Comparison of ENCODE assay signal across 33 mouse cellular contexts in genomic region chr10:57690161-57690560, GRCm38 (mm10). TPM values are rescaled to one million over a fixed set of nuclear protein-coding genes. Genes with fewer than 3 reads are reported as not detected.
DNase-seq lines count a peak whose midpoint lies in the region; ATAC-seq and TF ChIP-seq lines count a peak whose summit lies in the region.
"Had no signal": no experiment of that assay in that cellular context is flagged by ENCODE, and none has a peak within 500 bp of the region (broad histone marks: within the 10 kb centered on the region; RNA-seq: fewer than 3 reads in every experiment).

No protein-coding gene starts in this region.

- H3K9ac ChIP-seq in kidney, postnatal 0 days (ENCODE audit: low read depth, low read length) = no peak overlapping the region
- H3K9ac ChIP-seq: forebrain, embryonic 13.5 days; heart, embryonic 13.5 days; limb, embryonic 13.5 days; liver, embryonic 13.5 days; midbrain, embryonic 12.5 days had no signal

- no peaks in the 10 kb centered on the region for H3K9me3 ChIP-seq in kidney, postnatal 0 days (replicated peaks; ENCODE audit: low read length)
- H3K9me3 ChIP-seq: forebrain, embryonic 13.5 days; heart, embryonic 13.5 days; limb, embryonic 13.5 days; liver, embryonic 13.5 days; megakaryocyte, embryonic 14.5 days; midbrain, embryonic 12.5 days had no signal

- 59% methylated on average over 2 of the region's 2 CpGs for WGBS in kidney, postnatal 0 days

- TF ChIP-seq CTCF in kidney, postnatal 0 days (IDR thresholded peaks at IDR 0.05; ENCODE audit: low read depth) = no peak

- H3K4me2 ChIP-seq in kidney, postnatal 0 days (ENCODE audit: low read length) = no peak overlapping the region
- H3K4me2 ChIP-seq: forebrain, embryonic 13.5 days; heart, embryonic 13.5 days; limb, embryonic 13.5 days; liver, embryonic 13.5 days; midbrain, embryonic 12.5 days had no signal

- H3K27ac ChIP-seq in kidney, postnatal 0 days = no peak overlapping the region
- H3K27ac ChIP-seq: forebrain, embryonic 13.5 days; heart, adult 2 months; heart, embryonic 13.5 days; limb, embryonic 13.5 days; liver, embryonic 13.5 days; midbrain, embryonic 12.5 days; stomach, postnatal 0 days had no signal

- H3K4me1 ChIP-seq in kidney, postnatal 0 days (replicated peaks; ENCODE audit: insufficient read depth, low read length) = no peaks in the 10 kb centered on the region
- H3K4me1 ChIP-seq: forebrain, embryonic 13.5 days; heart, embryonic 13.5 days; limb, embryonic 13.5 days; liver, embryonic 13.5 days; midbrain, embryonic 12.5 days had no signal

- ATAC-seq in kidney, postnatal 0 days (replicated peaks; ENCODE audit: low FRiP score, low read depth) = no peak
- ATAC-seq in common myeloid progenitor, adult 5-6 weeks (replicated peaks; ENCODE audit: low read depth, poor library complexity, severe bottlenecking) = peak; percentile 89
- peak; percentile 90 for ATAC-seq in megakaryocyte progenitor cell, adult 5-6 weeks (replicated peaks; ENCODE audit: poor library complexity)
- ATAC-seq: forebrain, embryonic 13.5 days; hindbrain, embryonic 16.5 days had no signal

- H3K4me3 ChIP-seq in kidney, postnatal 0 days (replicated peaks; ENCODE audit: low read depth, low read length) = no peak overlapping the region
- H3K4me3 ChIP-seq: forebrain, embryonic 13.5 days; heart, adult 2 months; heart, embryonic 13.5 days; limb, embryonic 13.5 days; liver, embryonic 13.5 days; megakaryocyte, embryonic 14.5 days; midbrain, embryonic 12.5 days had no signal

- H3K36me3 ChIP-seq in kidney, postnatal 0 days (ENCODE audit: insufficient read depth, low read length) = no peaks in the 10 kb centered on the region
- H3K36me3 ChIP-seq: heart, embryonic 13.5 days; limb, embryonic 13.5 days; liver, embryonic 13.5 days; midbrain, embryonic 12.5 days had no signal

- H3K27me3 ChIP-seq in kidney, postnatal 0 days (ENCODE audit: insufficient read depth, low read length) = no peaks in the 10 kb centered on the region
- H3K27me3 ChIP-seq: forebrain, embryonic 13.5 days; heart, embryonic 13.5 days; limb, embryonic 13.5 days; liver, embryonic 13.5 days; megakaryocyte, embryonic 14.5 days; midbrain, embryonic 12.5 days had no signal

- peak; percentile 3 for DNase-seq in kidney, postnatal 0 days (ENCODE audit: low spot score)
- no peak for DNase-seq in kidney, postnatal 25 days
- DNase-seq in embryo, embryonic 10.5 days (ENCODE audit: low spot score) = no peak
- DNase-seq in cerebellum, postnatal 14 days = no peak
- DNase-seq in left cerebral cortex, adult 11 months (ENCODE audit: low spot score) = no peak
- DNase-seq: adrenal gland, postnatal 14 days; cerebellum, adult 18-20 months; cerebellum, postnatal 10 days; gastrocnemius, postnatal 25 days; heart, adult 2 months; heart, postnatal 10 days; kidney, adult 2 months; kidney, postnatal 10 days; layer of hippocampus, adult 9-11 months; liver, embryonic 13.5 days; lung, adult 18-20 months; lung, postnatal 14 days; retina, postnatal 1 day; right cerebral cortex, postnatal 14 days; spleen, adult 18-20 months; thymus, adult 2 months; thymus, postnatal 36 days had no signal

RNA-seq across cellular contexts. Expression of gene Pkib, which starts 58.4 kb away (rescaled TPM):
- 5.6 and 7.0 TPM in 2 replicates for polyA plus RNA-seq in kidney, postnatal 0 days (2015; fragmentation: Nextera tagmentation; extraction: Ambion mirVana)
- total RNA-seq in common myeloid progenitor, adult 5-6 weeks (2017) = 5.9 and 11.9 TPM in 2 replicates
- total RNA-seq in megakaryocyte progenitor cell, adult 5-6 weeks (2015) = 22.1 and 23.6 TPM in 2 replicates
- 12.7 and 14.4 TPM in 2 replicates for total RNA-seq in megakaryocyte progenitor cell, adult 5-6 weeks (2017)
- total RNA-seq: gastrocnemius, adult 18-20 months; gastrocnemius, postnatal 25 days; MEL had no signal
